In genomic region chr5:44048568-44049363, GRCm38 (mm10) we compare ENCODE assay signal across 8 mouse cellular contexts. TPM values are rescaled to one million over a fixed set of nuclear protein-coding genes. Genes with fewer than 3 reads are reported as not detected.
DNase-seq lines count a peak whose midpoint lies in the region; ATAC-seq and TF ChIP-seq lines count a peak whose summit lies in the region.

No protein-coding gene starts in this region.

- no peak overlapping the region for H3K4me3 ChIP-seq in embryonic facial prominence, embryonic 11.5 days (ENCODE audit: low read depth, low read length)
- H3K4me3 ChIP-seq in embryonic facial prominence, embryonic 10.5 days, result no peak overlapping the region
- H3K4me3 ChIP-seq in liver, adult 2 months (ENCODE audit: insufficient read depth, low read depth, low read length), result no peak overlapping the region
- no peak overlapping the region for H3K4me3 ChIP-seq in liver, embryonic 11.5 days (ENCODE audit: low read depth, low read length)
- H3K4me3 ChIP-seq in intestine, embryonic 16.5 days (ENCODE audit: low read length), result no peak overlapping the region

- no peaks in the 10 kb centered on the region for H3K9me3 ChIP-seq in embryonic facial prominence, embryonic 11.5 days (replicated peaks; ENCODE audit: control insufficient read depth, low read length)
- H3K9me3 ChIP-seq in embryonic facial prominence, embryonic 10.5 days, result no peaks in the 10 kb centered on the region
- no peaks in the 10 kb centered on the region for H3K9me3 ChIP-seq in liver, embryonic 11.5 days (ENCODE audit: control insufficient read depth, low read length)
- no peaks in the 10 kb centered on the region for H3K9me3 ChIP-seq in intestine, embryonic 16.5 days (ENCODE audit: control insufficient read depth, low read length)

- TF ChIP-seq POLR2A in liver, adult 2 months (IDR thresholded peaks at IDR 0.05; ENCODE audit: extremely low read depth, insufficient read depth, low read length), result no peak

- no peak for ATAC-seq in embryonic facial prominence, embryonic 11.5 days (replicated peaks; ENCODE audit: insufficient number of reproducible peaks, low FRiP score, low TSS enrichment, low read depth)
- no peak for ATAC-seq in liver, embryonic 11.5 days (replicated peaks; ENCODE audit: low FRiP score)
- ATAC-seq in intestine, embryonic 16.5 days, result peak; percentile 35

- H3K79me2 ChIP-seq in liver, adult 2 months (ENCODE audit: control insufficient read depth, insufficient read depth, low read length), result no peaks in the 10 kb centered on the region

- 29% methylated on average over 5 of the region's 5 CpGs for WGBS in embryonic facial prominence, embryonic 11.5 days
- 43% methylated on average over 5 of the region's 5 CpGs for WGBS in embryonic facial prominence, embryonic 10.5 days
- WGBS in liver, adult 2 months, result 46% methylated on average over 5 of the region's 5 CpGs
- WGBS in liver, embryonic 11.5 days, result 44% methylated on average over 5 of the region's 5 CpGs
- WGBS in intestine, embryonic 16.5 days, result 49% methylated on average over 5 of the region's 5 CpGs

- no peaks in the 10 kb centered on the region for H3K4me1 ChIP-seq in embryonic facial prominence, embryonic 11.5 days (ENCODE audit: control insufficient read depth, insufficient read depth, low read length)
- peaks cover 18% of the 10 kb centered on the region for H3K4me1 ChIP-seq in embryonic facial prominence, embryonic 10.5 days
- H3K4me1 ChIP-seq in liver, adult 2 months (ENCODE audit: control insufficient read depth, insufficient read depth, low read length), result peaks cover 8% of the 10 kb centered on the region
- H3K4me1 ChIP-seq in liver, embryonic 11.5 days (replicated peaks; ENCODE audit: control insufficient read depth, insufficient read depth, low read length), result no peaks in the 10 kb centered on the region
- H3K4me1 ChIP-seq in intestine, embryonic 16.5 days (ENCODE audit: control insufficient read depth, insufficient read depth, low read length), result peaks cover 11% of the 10 kb centered on the region

- DNase-seq in embryonic facial prominence, embryonic 11.5 days (ENCODE audit: low spot score), result peak; percentile 87
- DNase-seq in embryonic facial prominence, embryonic 10.5 days (ENCODE audit: low spot score), result no peak
- peak; percentile 52 for DNase-seq in liver, adult 2 months (ENCODE audit: extremely low read depth, low read depth, low spot score)
- no peak for DNase-seq in liver, embryonic 11.5 days (ENCODE audit: low spot score)
- DNase-seq in cerebellum, adult 8-10 months, result peak; percentile 31
- peak; percentile 39 for DNase-seq in retina, postnatal 7 days (ENCODE audit: low read depth, low spot score)
- DNase-seq in yolk sac, embryonic 10.5 days (ENCODE audit: low spot score), result no peak

- no peak overlapping the region for H3K27ac ChIP-seq in embryonic facial prominence, embryonic 11.5 days (replicated peaks; ENCODE audit: low read depth, low read length)
- H3K27ac ChIP-seq in embryonic facial prominence, embryonic 10.5 days (replicated peaks), result no peak overlapping the region
- no peak overlapping the region for H3K27ac ChIP-seq in liver, adult 2 months (replicated peaks; ENCODE audit: insufficient read depth, low read depth, low read length)
- H3K27ac ChIP-seq in liver, embryonic 11.5 days (ENCODE audit: low read depth, low read length), result no peak overlapping the region
- H3K27ac ChIP-seq in intestine, embryonic 16.5 days (ENCODE audit: low read length), result no peak overlapping the region

- no peak overlapping the region for H3K9ac ChIP-seq in embryonic facial prominence, embryonic 11.5 days (replicated peaks; ENCODE audit: low read length)
- no peak overlapping the region for H3K9ac ChIP-seq in liver, adult 2 months (ENCODE audit: low read depth, low read length)
- no peak overlapping the region for H3K9ac ChIP-seq in liver, embryonic 11.5 days (ENCODE audit: low read depth, low read length)
- H3K9ac ChIP-seq in intestine, embryonic 16.5 days (ENCODE audit: low read depth, low read length), result no peak overlapping the region

- TF ChIP-seq CTCF in liver, adult 2 months (IDR thresholded peaks at IDR 0.05; ENCODE audit: low read depth, low read length), result peak; percentile 41; the same call in 1 of the 2 replicates

- no peak overlapping the region for H3K4me2 ChIP-seq in embryonic facial prominence, embryonic 11.5 days (ENCODE audit: low read depth, low read length)
- H3K4me2 ChIP-seq in liver, embryonic 11.5 days, result no peak overlapping the region
- no peak overlapping the region for H3K4me2 ChIP-seq in intestine, embryonic 16.5 days (ENCODE audit: low read depth, low read length)

- H3K27me3 ChIP-seq in embryonic facial prominence, embryonic 11.5 days (ENCODE audit: control insufficient read depth, insufficient read depth, low read length), result no peaks in the 10 kb centered on the region
- no peaks in the 10 kb centered on the region for H3K27me3 ChIP-seq in embryonic facial prominence, embryonic 10.5 days (replicated peaks; ENCODE audit: low read depth, poor library complexity, severe bottlenecking)
- H3K27me3 ChIP-seq in liver, adult 2 months (ENCODE audit: control insufficient read depth, insufficient read depth, low read length), result no peaks in the 10 kb centered on the region
- no peaks in the 10 kb centered on the region for H3K27me3 ChIP-seq in liver, embryonic 11.5 days (replicated peaks; ENCODE audit: control insufficient read depth, insufficient read depth, low read length)
- no peaks in the 10 kb centered on the region for H3K27me3 ChIP-seq in intestine, embryonic 16.5 days (replicated peaks; ENCODE audit: control insufficient read depth, insufficient read depth, low read length)

- no peaks in the 10 kb centered on the region for H3K36me3 ChIP-seq in embryonic facial prominence, embryonic 11.5 days (replicated peaks; ENCODE audit: control insufficient read depth, insufficient read depth, low read depth, low read length)
- peaks cover 63% of the 10 kb centered on the region for H3K36me3 ChIP-seq in embryonic facial prominence, embryonic 10.5 days (replicated peaks)
- H3K36me3 ChIP-seq in liver, adult 2 months (ENCODE audit: control insufficient read depth, insufficient read depth, low read length), result no peaks in the 10 kb centered on the region
- H3K36me3 ChIP-seq in liver, embryonic 11.5 days (ENCODE audit: control insufficient read depth, insufficient read depth, low read length), result no peaks in the 10 kb centered on the region; the same call in 1 of the 2 replicates
- H3K36me3 ChIP-seq in intestine, embryonic 16.5 days (ENCODE audit: control insufficient read depth, insufficient read depth, low read length), result no peaks in the 10 kb centered on the region

RNA-seq across cellular contexts. Expression of gene Prom1, which starts 53.1 kb away (rescaled TPM):
- 121 and 126 TPM in 2 replicates for polyA plus RNA-seq in embryonic facial prominence, embryonic 11.5 days (2014; fragmentation: Nextera tagmentation; extraction: Ambion mirVana)
- polyA plus RNA-seq in embryonic facial prominence, embryonic 10.5 days (2016; fragmentation: Nextera tagmentation; extraction: Ambion mirVana), result 102 and 110 TPM in 2 replicates
- total RNA-seq in liver, adult 2 months (2014; rRNA removed), result 13.5 and 18.3 TPM in 2 replicates
- polyA plus RNA-seq in liver, adult 2 months (2012; rRNA removed), result 1.8 and 3.5 TPM in 2 replicates
- 23.0 and 23.9 TPM in 2 replicates for polyA plus RNA-seq in liver, embryonic 11.5 days (2014; fragmentation: Nextera tagmentation; extraction: Ambion mirVana)
- polyA plus RNA-seq in intestine, embryonic 16.5 days (2015; fragmentation: Nextera tagmentation; extraction: Ambion mirVana), result 37.6 and 39.9 TPM in 2 replicates

Comparison
In these comparisons a context has a peak if more than half of its experiments do, and no peak if none do; other contexts are left out.
1. DNase-seq: peak in embryonic facial prominence, embryonic 11.5 days (single experiment), liver, adult 2 months (single experiment), cerebellum, adult 8-10 months (single experiment) and retina, postnatal 7 days (single experiment); none in embryonic facial prominence, embryonic 10.5 days (single experiment), liver, embryonic 11.5 days (single experiment) and yolk sac, embryonic 10.5 days (single experiment).